Mouse (Mus musculus) MEL (cell line): ENCODE data around the gene Mrps27.

Source experiments
- CTCF ChIP-seq, 3 experiments: IDR thresholded peaks in 2 of 3; conservative IDR thresholded peaks in 1 of 3; 2 replicates each; pipeline ENCODE4 v1.5.1; 2011 to 2012; ENCODE audit warnings: low read length in 3 of 3, low read depth in 2 of 3, mild to moderate bottlenecking in 2 of 3, improper control_type of control experiment in 1 of 3, inconsistent platforms in 1 of 3, mixed read lengths in 1 of 3, moderate library complexity in 1 of 3; ENCODE audit not compliant: control insufficient read depth in 1 of 3, insufficient read depth in 1 of 3, poor library complexity in 1 of 3, severe bottlenecking in 1 of 3
- E2F4 ChIP-seq: IDR thresholded peaks from 2 replicates; pipeline ENCODE4 v1.6.1; 2011; ENCODE audit warnings: low read depth, low read length, improper control_type of control experiment, borderline replicate concordance
- HCFC1 ChIP-seq: IDR thresholded peaks from 2 replicates; pipeline ENCODE4 v1.6.1; 2012; ENCODE audit warnings: low read depth, mild to moderate bottlenecking, inconsistent platforms, low read length, improper control_type of control experiment, moderate library complexity
- POLR2A ChIP-seq, 2 experiments: IDR thresholded peaks; 2 replicates each; pipeline ENCODE4 v1.6.1; 2011 to 2012; ENCODE audit warnings: low read length in 2 of 2, mild to moderate bottlenecking in 2 of 2, control low read depth in 1 of 2, improper control_type of control experiment in 1 of 2, low read depth in 1 of 2, moderate library complexity in 1 of 2; ENCODE audit not compliant: control insufficient read depth in 1 of 2, insufficient read depth in 1 of 2, poor library complexity in 1 of 2
- POLR2AphosphoS5 ChIP-seq: IDR thresholded peaks from 2 replicates; pipeline ENCODE4 v1.6.1; 2012; ENCODE audit warnings: low read depth, borderline replicate concordance, mild to moderate bottlenecking, inconsistent platforms, low read length, moderate library complexity, mixed read lengths
- RAD21 ChIP-seq: IDR thresholded peaks from 2 replicates; pipeline ENCODE4 v1.6.1; 2011; ENCODE audit warnings: mild to moderate bottlenecking, low read depth, low read length, improper control_type of control experiment
- RCOR1 ChIP-seq: IDR thresholded peaks from 2 replicates; pipeline ENCODE4 v1.6.1; 2012; ENCODE audit warnings: low read depth, mild to moderate bottlenecking, inconsistent platforms, low read length, improper control_type of control experiment

DNA sequence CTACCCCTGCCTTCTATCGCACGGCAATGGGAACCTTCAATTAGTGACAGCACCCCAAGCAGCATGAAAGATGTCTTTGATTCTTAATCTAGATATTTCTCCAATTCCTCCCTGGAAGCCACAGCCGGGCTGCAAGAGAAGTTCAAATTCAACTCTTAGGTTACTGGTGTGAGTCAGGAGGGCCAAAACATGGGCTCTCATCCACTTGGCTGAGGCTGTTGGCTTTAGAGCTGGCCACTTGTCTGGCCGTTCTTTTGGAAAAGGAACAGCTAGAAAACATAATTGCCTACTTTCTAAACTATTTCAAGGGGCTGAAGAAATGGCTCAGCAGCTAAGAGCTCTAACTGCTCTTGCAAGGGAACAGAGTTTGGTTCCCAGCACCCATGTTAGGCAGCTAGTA is 120.0 kb downstream of the Mrps27 start:
- TF ChIP-seq POLR2A (IDR thresholded peaks at IDR 0.05; ENCODE audit: control insufficient read depth in 1 of 2, insufficient read depth in 1 of 2, low read depth in 1 of 2, low read length in 2 of 2, poor library complexity in 1 of 2), result no peak
- TF ChIP-seq RCOR1, result no peak
- no peak for TF ChIP-seq POLR2AphosphoS5
- TF ChIP-seq RAD21, result no peak
- no peak for TF ChIP-seq E2F4
- TF ChIP-seq CTCF (IDR thresholded peaks at IDR 0.05 in 2 of 3, conservative IDR thresholded peaks at IDR 0.05 in 1 of 3; ENCODE audit: control insufficient read depth in 1 of 3, insufficient read depth in 1 of 3, low read depth in 2 of 3, low read length in 3 of 3, poor library complexity in 1 of 3, severe bottlenecking in 1 of 3), result no peak
- TF ChIP-seq HCFC1, result no peak
